Mouse (Mus musculus): Measurements from ENCODE around the gene Wwp2. TPM values are rescaled to one million over a fixed set of nuclear protein-coding genes. Genes with fewer than 3 reads are reported as not detected.
A peak's percentile ranks its signal among the peaks of the same experiment; 100 is the strongest.
"Not testable (repeated sequence)": the region's sequence is repeated elsewhere in the genome, so short reads cannot be mapped to it uniquely, and the experiment has no call there.

Wwp2 gene
- polyA plus RNA-seq, 1 experiment from 2014 or later = 37.9 TPM

- no peaks in the 10 kb centered on the region for H3K27me3 ChIP-seq (replicated peaks)
- peaks cover 82% of the 10 kb centered on the region for H3K36me3 ChIP-seq
- ATAC-seq = no peak
- H3K9me3 ChIP-seq (replicated peaks) = no peaks in the 10 kb centered on the region
- 88% methylated on average over 6 of the region's 6 CpGs for WGBS (ENCODE audit: insufficient replicate concordance)
- no peak overlapping the region for H3K4me2 ChIP-seq
- no peak overlapping the region for H3K9ac ChIP-seq
- no peak overlapping the region for H3K27ac ChIP-seq
- H3K4me3 ChIP-seq = no peak overlapping the region
- H3K4me1 ChIP-seq = no peaks in the 10 kb centered on the region
Observed at GRCm38 (mm10) chr8:107458281-107458680, 22.1 kb downstream of the Wwp2 start.

GRCm38 (mm10) chr8:107462423-107462822 lies 26.3 kb downstream of the Wwp2 start:
- Histone ChIP-seq H3K9ac (no peak overlapping the region), H3K27ac (no peak overlapping the region), H3K4me2 (no peak overlapping the region), H3K4me3 (no peak overlapping the region), H3K27me3 (replicated peaks) (no peaks in the 10 kb centered on the region), H3K36me3 (peaks cover 87% of the 10 kb centered on the region), H3K4me1 (peaks cover 23% of the 10 kb centered on the region), H3K9me3 (replicated peaks) (no peaks in the 10 kb centered on the region)
- ATAC-seq = no peak
- 76% methylated on average over 5 of the region's 5 CpGs for WGBS (ENCODE audit: insufficient replicate concordance)

GRCm38 (mm10) chr8:107465332-107465990 lies 29.3 kb downstream of the Wwp2 start:
- peak; percentile 60 for ATAC-seq
- H3K9me3 ChIP-seq (replicated peaks) = no peaks in the 10 kb centered on the region
- 58% methylated on average over 3 of the region's 3 CpGs for WGBS (ENCODE audit: insufficient replicate concordance)
- H3K9ac ChIP-seq = no peak overlapping the region
- no peak overlapping the region for H3K4me3 ChIP-seq
- no peak overlapping the region for H3K27ac ChIP-seq
- peaks cover 79% of the 10 kb centered on the region for H3K36me3 ChIP-seq
- H3K4me2 ChIP-seq = no peak overlapping the region
- peaks cover 29% of the 10 kb centered on the region for H3K4me1 ChIP-seq
- no peaks in the 10 kb centered on the region for H3K27me3 ChIP-seq (replicated peaks)

GRCm38 (mm10) chr8:107466642-107467041 lies 30.5 kb downstream of the Wwp2 start:
- Histone ChIP-seq H3K4me1 (peaks cover 29% of the 10 kb centered on the region), H3K9me3 (replicated peaks) (no peaks in the 10 kb centered on the region), H3K4me3 (no peak overlapping the region), H3K9ac (no peak overlapping the region), H3K27me3 (replicated peaks) (no peaks in the 10 kb centered on the region), H3K36me3 (peaks cover 73% of the 10 kb centered on the region), H3K27ac (0 out of 2 replicates have a peak overlapping the region, but pooled peaks have one; percentile 9), H3K4me2 (no peak overlapping the region)
- ATAC-seq = peak; percentile 58
- 62% methylated on average over 5 of the region's 5 CpGs for WGBS (ENCODE audit: insufficient replicate concordance)

GRCm38 (mm10) chr8:107468811-107469302 lies 32.7 kb downstream of the Wwp2 start:
- H3K27ac ChIP-seq = no peak overlapping the region
- H3K9me3 ChIP-seq (replicated peaks) = no peaks in the 10 kb centered on the region
- no peak overlapping the region for H3K4me3 ChIP-seq
- no peak overlapping the region for H3K9ac ChIP-seq
- H3K4me2 ChIP-seq = no peak overlapping the region
- ATAC-seq = no peak
- H3K4me1 ChIP-seq = peaks cover 42% of the 10 kb centered on the region
- WGBS (ENCODE audit: insufficient replicate concordance) = 72% methylated on average over 8 of the region's 8 CpGs
- peaks cover 60% of the 10 kb centered on the region for H3K36me3 ChIP-seq
- H3K27me3 ChIP-seq (replicated peaks) = no peaks in the 10 kb centered on the region

- Histone ChIP-seq H3K4me2 (no peak overlapping the region), H3K27me3 (replicated peaks) (no peaks in the 10 kb centered on the region), H3K9me3 (replicated peaks) (no peaks in the 10 kb centered on the region), H3K36me3 (peaks cover 48% of the 10 kb centered on the region), H3K27ac (no peak overlapping the region), H3K4me3 (no peak overlapping the region), H3K4me1 (peaks cover 38% of the 10 kb centered on the region), H3K9ac (no peak overlapping the region)
- ATAC-seq = no peak
- 81% methylated on average over 5 of the region's 5 CpGs for WGBS (ENCODE audit: insufficient replicate concordance)
Observed at GRCm38 (mm10) chr8:107470302-107470701, 34.1 kb downstream of the Wwp2 start.

GRCm38 (mm10) chr8:107472403-107473100 lies 36.4 kb downstream of the Wwp2 start:
- ATAC-seq = no peak
- no peak overlapping the region for H3K4me2 ChIP-seq
- no peak overlapping the region for H3K4me3 ChIP-seq
- peaks cover 18% of the 10 kb centered on the region for H3K4me1 ChIP-seq
- 59% methylated on average over 10 of the region's 10 CpGs for WGBS (ENCODE audit: insufficient replicate concordance)
- H3K36me3 ChIP-seq = peaks cover 29% of the 10 kb centered on the region
- H3K27me3 ChIP-seq (replicated peaks) = no peaks in the 10 kb centered on the region
- H3K9me3 ChIP-seq (replicated peaks) = no peaks in the 10 kb centered on the region
- no peak overlapping the region for H3K27ac ChIP-seq
- no peak overlapping the region for H3K9ac ChIP-seq

GRCm38 (mm10) chr8:107473369-107473768 lies 37.2 kb downstream of the Wwp2 start:
- no peak overlapping the region for H3K9ac ChIP-seq
- peak; percentile 55; the same call in 1 of the 2 replicates for ATAC-seq
- H3K27me3 ChIP-seq (replicated peaks) = no peaks in the 10 kb centered on the region
- no peak overlapping the region for H3K4me3 ChIP-seq
- H3K9me3 ChIP-seq (replicated peaks) = no peaks in the 10 kb centered on the region
- WGBS (ENCODE audit: insufficient replicate concordance) = 76% methylated on average over 4 of the region's 4 CpGs
- H3K27ac ChIP-seq = no peak overlapping the region
- no peak overlapping the region for H3K4me2 ChIP-seq
- peaks cover 20% of the 10 kb centered on the region for H3K36me3 ChIP-seq
- H3K4me1 ChIP-seq = peaks cover 14% of the 10 kb centered on the region

GRCm38 (mm10) chr8:107475613-107476012 lies 39.4 kb downstream of the Wwp2 start:
- no peaks in the 10 kb centered on the region for H3K27me3 ChIP-seq (replicated peaks)
- H3K4me1 ChIP-seq = peaks cover 14% of the 10 kb centered on the region
- peaks cover 17% of the 10 kb centered on the region for H3K36me3 ChIP-seq
- H3K27ac ChIP-seq = no peak overlapping the region
- WGBS (ENCODE audit: insufficient replicate concordance) = 80% methylated on average over 3 of the region's 3 CpGs
- no peak overlapping the region for H3K4me2 ChIP-seq
- ATAC-seq = no peak
- no peak overlapping the region for H3K9ac ChIP-seq
- H3K9me3 ChIP-seq (replicated peaks) = no peaks in the 10 kb centered on the region
- no peak overlapping the region for H3K4me3 ChIP-seq

- peaks cover 14% of the 10 kb centered on the region for H3K4me1 ChIP-seq
- not testable (repeated sequence) for H3K9ac ChIP-seq; H3K9me3 ChIP-seq (replicated peaks); H3K27ac ChIP-seq; ATAC-seq; H3K4me2 ChIP-seq; H3K27me3 ChIP-seq (replicated peaks); H3K4me3 ChIP-seq
- WGBS (ENCODE audit: insufficient replicate concordance) = 87% methylated on average over 7 of the region's 7 CpGs
- peaks cover 25% of the 10 kb centered on the region for H3K36me3 ChIP-seq
Observed at GRCm38 (mm10) chr8:107476786-107477185, 40.6 kb downstream of the Wwp2 start.

- Histone ChIP-seq H3K4me1 (no peaks in the 10 kb centered on the region), H3K27ac (no peak overlapping the region), H3K36me3 (peaks cover 26% of the 10 kb centered on the region), H3K9ac (no peak overlapping the region), H3K27me3 (replicated peaks) (no peaks in the 10 kb centered on the region), H3K4me3 (no peak overlapping the region), H3K9me3 (replicated peaks) (no peaks in the 10 kb centered on the region), H3K4me2 (no peak overlapping the region)
- 77% methylated on average over 6 of the region's 6 CpGs for WGBS (ENCODE audit: insufficient replicate concordance)
- ATAC-seq = no peak
Observed at GRCm38 (mm10) chr8:107478728-107479127, 42.6 kb downstream of the Wwp2 start.

GRCm38 (mm10) chr8:107480436-107480835 lies 44.3 kb downstream of the Wwp2 start:
- Histone ChIP-seq H3K4me3 (no peak overlapping the region), H3K4me2 (no peak overlapping the region), H3K36me3 (peaks cover 36% of the 10 kb centered on the region), H3K9ac (no peak overlapping the region), H3K27me3 (replicated peaks) (no peaks in the 10 kb centered on the region), H3K9me3 (replicated peaks) (no peaks in the 10 kb centered on the region), H3K4me1 (0 out of 2 replicates have a peak, but pooled peaks cover 7% of the 10 kb centered on the region), H3K27ac (no peak overlapping the region)
- no peak for ATAC-seq
- WGBS (ENCODE audit: insufficient replicate concordance) = 80% methylated on average over 4 of the region's 4 CpGs
